ENCODE assay signal across 15 mouse cellular contexts in genomic region chr11:17864833-17865397, GRCm38 (mm10).
DNase-seq lines count a peak whose midpoint lies in the region; ATAC-seq lines count a peak whose summit lies in the region.
"Had no signal": no experiment of that assay in that cellular context is flagged by ENCODE, and none has a peak within 500 bp of the region (broad histone marks: within the 10 kb centered on the region; RNA-seq: fewer than 3 reads in every experiment).

No protein-coding gene starts in this region.

- H3K4me3 ChIP-seq in heart, embryonic 13.5 days: no peak overlapping the region
- no peak overlapping the region for H3K4me3 ChIP-seq in kidney, embryonic 15.5 days (replicated peaks)
- H3K4me3 ChIP-seq: limb, embryonic 12.5 days had no signal

- no peaks in the 10 kb centered on the region for H3K9me3 ChIP-seq in heart, embryonic 13.5 days
- no peaks in the 10 kb centered on the region for H3K9me3 ChIP-seq in kidney, embryonic 15.5 days (replicated peaks)
- H3K9me3 ChIP-seq: limb, embryonic 12.5 days had no signal

- H3K36me3 ChIP-seq in heart, embryonic 13.5 days: no peaks in the 10 kb centered on the region
- H3K36me3 ChIP-seq in kidney, embryonic 15.5 days: no peaks in the 10 kb centered on the region
- H3K36me3 ChIP-seq: limb, embryonic 12.5 days had no signal

- 22% methylated on average over 4 of the region's 4 CpGs for WGBS in heart, embryonic 13.5 days
- 38% methylated on average over 4 of the region's 4 CpGs for WGBS in kidney, embryonic 15.5 days

- H3K4me2 ChIP-seq in heart, embryonic 13.5 days: no peak overlapping the region
- no peak overlapping the region for H3K4me2 ChIP-seq in kidney, embryonic 15.5 days
- H3K4me2 ChIP-seq: limb, embryonic 12.5 days had no signal

- ATAC-seq in heart, embryonic 13.5 days (ENCODE audit: extremely low read depth, insufficient number of reproducible peaks, low FRiP score, low TSS enrichment): peak; percentile 31; the same call in 1 of the 2 replicates
- ATAC-seq in hematopoietic stem cell, adult 5-6 weeks (replicated peaks in 1 of 2; ENCODE audit: insufficient read depth in 1 of 2, low FRiP score in 2 of 2, low TSS enrichment in 1 of 2, low read depth in 1 of 2, poor library complexity in 2 of 2, severe bottlenecking in 2 of 2): peak; percentile 29 to 76
- no peak; the same call in 1 of the 2 replicates for ATAC-seq in kidney, embryonic 15.5 days (replicated peaks; ENCODE audit: low FRiP score)

- no peak overlapping the region for H3K9ac ChIP-seq in heart, embryonic 13.5 days
- no peak overlapping the region for H3K9ac ChIP-seq in kidney, embryonic 15.5 days
- H3K9ac ChIP-seq: limb, embryonic 12.5 days had no signal

- H3K27ac ChIP-seq in heart, embryonic 13.5 days (replicated peaks): no peak overlapping the region
- no peak overlapping the region for H3K27ac ChIP-seq in kidney, embryonic 15.5 days
- H3K27ac ChIP-seq: limb, embryonic 12.5 days; macrophage had no signal

- DNase-seq in heart, adult 11 months: no peak
- peak; percentile 10 for DNase-seq in R1 (ENCODE audit: low read depth, low spot score)
- DNase-seq in lung, postnatal 4 days: peak; percentile 8 to 32
- DNase-seq in frontal cortex, postnatal 14 days (ENCODE audit: low spot score in 2 of 2): no peak
- no peak for DNase-seq in thymus, postnatal 0 days (ENCODE audit: low spot score)
- DNase-seq: adrenal gland, postnatal 36 days; B cell, adult 2 months; cerebellum, adult 11 months; kidney, postnatal 10 days; thymus, adult 2 months had no signal

- H3K27me3 ChIP-seq in heart, embryonic 13.5 days (replicated peaks): no peaks in the 10 kb centered on the region
- no peaks in the 10 kb centered on the region for H3K27me3 ChIP-seq in kidney, embryonic 15.5 days
- H3K27me3 ChIP-seq: limb, embryonic 12.5 days had no signal

- H3K4me1 ChIP-seq in heart, embryonic 13.5 days: peaks cover 8% of the 10 kb centered on the region
- no peaks in the 10 kb centered on the region for H3K4me1 ChIP-seq in kidney, embryonic 15.5 days

Comparison
In these comparisons a context has a peak if more than half of its experiments do, and no peak if none do; other contexts are left out.
1. DNase-seq: peak in R1 (single experiment) and lung, postnatal 4 days (2 of 2); none in heart, adult 11 months (single experiment), frontal cortex, postnatal 14 days (0 of 2) and thymus, postnatal 0 days (single experiment).